Mouse (Mus musculus): ENCODE data around the gene Wnt3a. TPM values are rescaled to one million over a fixed set of nuclear protein-coding genes. Genes with fewer than 3 reads are reported as not detected.
A peak's percentile ranks its signal among the peaks of the same experiment; 100 is the strongest.

Gene Wnt3a
- polyA plus RNA-seq, 1 experiment = not detected

- no peak for TF ChIP-seq GATA1 (IDR thresholded peaks at IDR 0.05; ENCODE audit: low read length)
Observed at GRCm38 (mm10) chr11:59289706-59290105, 846 bp downstream of the Wnt3a start.

DNA sequence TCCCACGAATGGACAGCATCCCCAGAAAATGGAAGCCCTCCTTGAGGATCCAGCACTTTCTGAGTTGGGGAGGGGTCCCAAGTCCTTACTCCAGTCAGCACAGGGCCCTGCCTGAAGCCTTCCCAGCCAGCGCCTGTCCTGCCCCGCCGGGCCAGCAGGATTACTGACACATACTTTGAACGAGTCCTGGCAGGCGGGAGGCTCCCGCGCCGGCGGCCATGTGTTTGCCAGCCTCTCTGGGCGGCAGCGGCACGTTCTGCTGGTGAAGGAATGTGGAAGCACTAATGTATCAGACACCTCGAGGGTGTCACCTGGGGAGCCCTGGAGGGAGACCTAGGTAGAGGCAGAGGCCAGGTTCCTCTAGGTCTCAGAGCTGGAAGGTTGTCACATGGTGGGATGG, 6.4 kb downstream of the Wnt3a start:
- TF ChIP-seq GATA1 (IDR thresholded peaks at IDR 0.05; ENCODE audit: low read length) = no peak

DNA sequence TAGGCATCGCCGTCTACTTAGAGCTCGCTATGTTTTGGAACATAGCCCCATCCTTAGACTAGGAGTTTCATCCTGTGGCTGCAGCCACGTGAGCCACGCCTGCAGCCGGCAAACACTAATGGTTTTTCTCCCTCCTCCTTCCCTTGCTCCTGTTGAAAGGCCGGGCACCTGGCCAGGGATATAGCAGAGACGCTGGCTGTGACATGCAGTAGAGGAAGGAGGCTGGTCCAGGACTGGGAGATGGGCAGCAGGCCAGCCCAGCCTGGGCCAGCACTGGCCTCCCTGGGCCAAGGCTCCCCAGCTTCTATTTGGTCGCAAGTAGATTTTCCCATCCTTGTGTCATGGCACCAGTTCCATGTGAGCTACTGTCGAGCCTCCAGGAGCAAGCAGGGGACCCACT, 7.6 kb downstream of the Wnt3a start:
- TF ChIP-seq GATA1 (IDR thresholded peaks at IDR 0.05; ENCODE audit: low read length) = no peak

GRCm38 (mm10) chr11:59282111-59282510, 8.4 kb downstream of the Wnt3a start:
- no peak for TF ChIP-seq GATA1 (IDR thresholded peaks at IDR 0.05; ENCODE audit: low read length)

- TF ChIP-seq GATA1 (IDR thresholded peaks at IDR 0.05; ENCODE audit: low read length) = no peak
Observed at GRCm38 (mm10) chr11:59278047-59278446, 12.5 kb downstream of the Wnt3a start.

DNA sequence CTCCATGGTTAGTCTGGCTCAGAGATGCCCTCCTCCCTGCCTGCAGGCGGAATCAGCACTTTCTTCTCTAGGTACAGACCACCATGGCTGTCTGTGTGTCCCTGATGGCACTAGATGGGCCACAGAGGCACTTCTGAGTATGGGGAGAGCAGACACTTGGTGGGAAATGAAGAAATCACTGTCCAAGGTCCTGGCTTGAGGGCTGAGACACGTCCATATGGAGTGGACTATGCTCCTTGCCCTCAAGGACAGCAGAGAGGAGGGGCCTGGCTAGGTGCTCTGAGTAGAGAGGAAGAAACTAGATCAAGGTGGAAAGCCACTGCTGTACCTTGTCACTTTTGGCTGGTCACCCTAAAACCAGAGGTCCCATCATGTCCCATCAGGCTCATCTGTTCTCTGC, 13.7 kb downstream of the Wnt3a start:
- TF ChIP-seq GATA1 (IDR thresholded peaks at IDR 0.05; ENCODE audit: low read length) = no peak

DNA sequence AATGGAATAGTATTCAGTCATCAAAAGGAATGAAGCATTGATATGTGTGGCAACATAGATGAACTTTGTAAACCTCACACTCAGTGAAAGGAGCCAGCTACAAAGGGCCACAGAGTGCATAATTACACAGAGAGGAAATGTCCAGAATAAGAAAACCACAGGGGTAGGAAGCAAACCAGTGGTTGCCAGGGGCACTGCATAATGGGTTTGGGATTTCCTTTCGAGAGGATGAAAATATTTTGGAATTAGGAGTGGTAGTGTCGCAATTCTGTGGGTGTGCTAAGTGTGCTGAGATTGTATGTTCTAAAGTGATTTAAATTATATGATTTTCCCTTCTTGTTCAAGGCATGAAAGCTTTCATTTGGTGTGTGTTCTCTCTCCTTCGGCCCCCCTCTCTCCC, 16.4 kb downstream of the Wnt3a start:
- TF ChIP-seq GATA1 (IDR thresholded peaks at IDR 0.05; ENCODE audit: low read length) = no peak

GRCm38 (mm10) chr11:59266727-59267126, 23.8 kb downstream of the Wnt3a start:
- TF ChIP-seq GATA1 (IDR thresholded peaks at IDR 0.05; ENCODE audit: low read length) = no peak

GRCm38 (mm10) chr11:59265154-59265813, 25.3 kb downstream of the Wnt3a start:
- TF ChIP-seq GATA1 (IDR thresholded peaks at IDR 0.05; ENCODE audit: low read length) = no peak

- no peak for TF ChIP-seq GATA1 (IDR thresholded peaks at IDR 0.05; ENCODE audit: low read length)
Observed at GRCm38 (mm10) chr11:59264593-59264992, 26.0 kb downstream of the Wnt3a start.

DNA sequence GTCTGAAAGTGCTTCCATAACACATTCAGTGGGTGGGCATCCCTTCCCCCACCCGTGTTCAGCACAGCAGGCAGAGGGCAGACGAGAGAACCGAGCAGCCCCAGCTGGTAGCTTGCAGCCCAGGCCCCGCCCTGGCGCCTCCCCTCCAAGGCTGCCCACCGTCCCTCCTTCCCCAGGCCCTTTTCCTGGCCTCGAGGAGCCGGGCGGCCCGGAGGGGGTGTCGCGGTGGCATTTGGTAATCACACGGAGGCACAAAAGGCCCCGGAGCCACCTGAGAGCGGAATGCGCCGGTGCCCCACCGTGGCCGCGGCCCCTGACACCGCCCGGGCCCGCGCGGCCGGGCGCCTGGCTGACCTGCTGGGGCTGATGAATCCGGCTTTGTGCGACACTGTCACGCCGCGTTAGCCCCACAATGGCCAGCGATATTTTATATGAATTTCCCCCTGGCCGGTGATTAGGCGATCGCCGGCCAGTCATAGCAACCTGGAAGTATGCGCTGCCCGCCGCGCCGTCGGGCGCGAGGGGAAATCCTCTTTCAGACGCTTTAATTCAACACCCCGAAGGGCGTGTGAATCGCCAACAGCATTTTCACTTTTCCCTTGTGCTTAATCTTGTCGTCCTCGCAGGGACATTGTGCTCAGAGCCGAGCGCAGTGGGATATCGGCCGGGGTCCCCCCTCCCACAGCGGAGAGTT, 26.5 kb downstream of the Wnt3a start:
- TF ChIP-seq GATA1 (IDR thresholded peaks at IDR 0.05; ENCODE audit: low read length) = no peak

GRCm38 (mm10) chr11:59262308-59262707, 28.2 kb downstream of the Wnt3a start:
- no peak for TF ChIP-seq GATA1 (IDR thresholded peaks at IDR 0.05; ENCODE audit: low read length)

DNA sequence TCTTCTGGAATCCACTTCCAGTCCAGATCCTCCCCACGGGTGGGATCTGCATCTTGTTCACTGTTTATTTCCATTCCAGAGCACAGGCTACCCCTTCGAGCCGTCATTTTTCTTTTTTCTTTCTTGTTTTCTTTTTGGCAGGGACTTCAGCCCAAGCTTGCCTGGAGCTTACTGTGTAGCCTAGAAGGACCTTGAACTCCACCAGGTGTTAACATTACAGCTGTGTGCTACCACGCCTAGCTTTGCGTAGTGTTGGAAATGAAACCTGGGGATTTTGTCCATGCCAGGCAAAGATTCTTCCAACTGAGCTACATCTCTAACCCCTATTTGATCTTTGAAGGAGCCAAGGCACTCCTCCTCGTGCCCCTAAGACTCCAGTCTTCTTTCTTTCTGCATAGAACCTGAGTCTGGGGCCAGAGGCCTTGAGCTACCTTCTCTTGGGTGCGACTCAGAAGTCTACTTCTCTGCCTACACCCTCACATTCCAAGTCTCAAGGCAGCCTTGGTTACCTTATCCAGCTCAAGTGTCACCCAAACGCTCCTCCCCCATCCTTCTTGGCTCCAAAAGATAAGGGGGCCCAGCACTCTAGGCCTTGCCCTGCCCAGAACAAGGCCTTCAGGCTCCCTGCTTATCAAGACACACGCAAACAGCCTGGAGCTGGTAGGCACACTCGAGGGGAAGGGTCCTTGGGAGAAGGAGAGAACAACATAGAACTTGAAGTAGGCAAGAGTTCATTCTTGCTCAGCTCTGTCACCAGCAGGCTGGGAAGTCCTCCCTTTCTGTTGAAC, 29.7 kb downstream of the Wnt3a start:
- peak; percentile 75 for TF ChIP-seq GATA1 (IDR thresholded peaks at IDR 0.05; ENCODE audit: low read length)

DNA sequence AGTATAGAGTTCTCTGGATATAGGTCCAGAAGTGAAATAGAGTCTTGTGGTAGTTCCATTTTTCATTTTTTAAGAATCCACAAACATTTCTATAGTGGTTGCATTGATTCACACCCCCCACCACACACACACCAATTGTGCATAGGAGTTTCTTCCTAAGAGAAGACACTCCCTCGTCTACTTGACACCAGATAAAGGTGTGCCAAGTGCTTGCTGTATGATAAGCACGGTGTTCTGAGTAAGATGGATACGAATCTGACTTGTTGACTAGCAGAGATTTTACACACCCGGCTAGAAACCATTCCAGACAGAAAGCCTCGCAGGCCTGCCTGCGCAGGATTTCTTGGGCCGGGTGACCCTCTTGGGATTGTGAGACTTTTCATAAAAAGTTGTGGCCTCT, 30.9 kb downstream of the Wnt3a start:
- TF ChIP-seq GATA1 (IDR thresholded peaks at IDR 0.05; ENCODE audit: low read length) = no peak

GRCm38 (mm10) chr11:59248101-59248500, 42.5 kb downstream of the Wnt3a start:
- TF ChIP-seq GATA1 (IDR thresholded peaks at IDR 0.05; ENCODE audit: low read length) = no peak

GRCm38 (mm10) chr11:59243856-59244255, 46.7 kb downstream of the Wnt3a start:
- TF ChIP-seq GATA1 (IDR thresholded peaks at IDR 0.05; ENCODE audit: low read length) = no peak
